Mouse (Mus musculus): ENCODE data around the gene Actn1.
A peak's percentile ranks its signal among the peaks of the same experiment; 100 is the strongest.

Gene Actn1

DNA sequence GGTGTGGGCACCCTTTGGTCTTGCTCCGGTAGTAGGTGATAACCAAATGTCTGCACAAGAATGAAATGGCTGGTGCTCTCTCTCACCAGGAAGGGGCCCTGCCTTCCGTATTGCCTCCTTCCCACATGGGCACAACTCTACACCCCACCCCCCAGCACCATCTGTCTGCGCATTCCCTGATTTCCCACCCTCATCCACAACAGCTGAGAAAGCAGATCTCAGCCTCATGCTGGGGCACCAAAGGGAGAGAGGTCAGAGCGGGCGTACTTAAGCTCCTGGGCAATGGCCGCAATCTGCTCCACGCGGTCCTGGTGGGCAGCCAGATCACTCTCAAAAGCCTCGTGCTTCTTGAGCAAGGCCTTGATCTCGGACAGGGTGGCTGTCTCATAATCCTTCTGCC lies 82.1 kb downstream of the Actn1 start:
- no peak for DNase-seq

DNA sequence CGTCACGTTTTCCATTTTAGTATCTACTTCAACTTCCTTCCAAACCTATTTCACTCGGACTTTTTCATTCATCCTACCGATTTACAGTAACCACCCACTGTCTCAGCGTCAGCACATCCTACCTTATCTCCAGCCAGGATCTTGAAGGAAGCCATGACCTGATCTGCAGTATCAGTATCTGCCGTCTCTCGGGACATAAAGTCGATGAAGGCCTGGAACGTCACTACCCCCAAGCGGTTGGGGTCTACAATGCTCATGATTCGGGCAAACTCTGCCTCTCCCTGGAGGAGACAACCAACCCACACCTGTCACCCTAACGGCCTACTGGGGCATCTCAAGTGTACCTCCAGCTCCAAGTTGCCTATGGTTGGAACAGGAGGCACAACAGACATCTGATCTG lies 91.4 kb downstream of the Actn1 start:
- DNase-seq: no peak

DNA sequence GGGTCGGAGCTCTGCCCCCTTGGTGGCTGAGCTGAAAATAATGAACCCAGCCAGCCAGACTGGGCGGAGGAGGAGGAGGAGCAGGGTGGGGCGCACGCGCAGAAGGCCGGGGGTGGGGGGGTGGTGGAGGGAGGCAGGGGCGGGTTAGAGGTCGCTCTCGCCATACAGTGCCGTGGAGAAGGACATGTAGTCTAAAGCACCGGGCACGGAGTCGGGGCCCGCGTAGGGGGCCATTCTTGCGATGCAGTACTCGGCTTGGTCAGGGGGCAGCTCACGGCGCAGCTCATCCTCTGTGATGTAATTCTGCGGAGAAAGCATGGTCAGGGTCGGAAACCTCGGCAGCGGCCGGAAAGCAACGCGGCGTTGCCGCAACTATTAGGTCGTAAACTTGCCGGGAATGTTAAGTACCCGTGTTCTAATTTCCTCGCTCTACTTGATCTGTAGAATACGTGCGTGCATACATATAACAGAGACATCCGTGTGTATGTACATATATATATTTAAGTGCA lies 91.9 kb downstream of the Actn1 start:
- peak; percentile 89 to 90 for DNase-seq

DNA sequence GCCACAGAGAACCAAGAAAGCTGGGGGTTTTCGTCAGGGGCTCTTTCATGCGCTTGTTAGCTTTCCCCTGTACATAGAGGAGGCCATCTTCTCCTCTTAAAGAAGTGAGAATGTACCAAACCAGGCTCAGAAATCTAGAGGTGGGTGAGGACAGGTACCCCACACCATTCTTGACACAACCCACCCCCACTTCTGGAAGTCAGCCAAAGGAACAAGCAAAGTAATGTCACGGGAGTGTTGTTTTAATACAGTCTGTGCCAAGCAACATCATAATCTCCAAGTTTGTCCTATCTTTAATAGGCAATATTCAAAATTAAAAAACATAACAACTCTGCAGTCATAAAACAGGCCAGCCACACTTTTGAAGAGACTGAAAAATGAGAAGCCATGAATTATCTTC lies 92.8 kb downstream of the Actn1 start:
- no peak for DNase-seq

DNA sequence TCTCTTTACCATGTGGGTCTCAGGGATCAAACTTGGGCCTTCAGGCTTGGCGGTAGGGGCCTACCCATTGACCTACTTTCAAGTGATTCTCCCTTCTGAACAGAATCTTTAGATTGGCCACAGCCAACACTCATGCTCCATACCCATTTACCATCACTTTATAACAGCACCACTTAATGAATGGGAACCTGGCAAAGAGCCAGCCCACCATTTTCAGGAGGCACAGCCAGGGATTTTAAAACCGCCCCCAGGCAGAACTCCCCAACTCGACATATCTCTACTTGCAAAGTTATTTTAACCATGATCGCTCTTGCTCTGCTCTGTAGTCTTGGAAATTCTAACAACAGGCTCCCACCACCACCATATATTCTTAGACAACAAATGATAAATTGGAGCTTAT lies 93.5 kb downstream of the Actn1 start:
- no peak for DNase-seq

DNA sequence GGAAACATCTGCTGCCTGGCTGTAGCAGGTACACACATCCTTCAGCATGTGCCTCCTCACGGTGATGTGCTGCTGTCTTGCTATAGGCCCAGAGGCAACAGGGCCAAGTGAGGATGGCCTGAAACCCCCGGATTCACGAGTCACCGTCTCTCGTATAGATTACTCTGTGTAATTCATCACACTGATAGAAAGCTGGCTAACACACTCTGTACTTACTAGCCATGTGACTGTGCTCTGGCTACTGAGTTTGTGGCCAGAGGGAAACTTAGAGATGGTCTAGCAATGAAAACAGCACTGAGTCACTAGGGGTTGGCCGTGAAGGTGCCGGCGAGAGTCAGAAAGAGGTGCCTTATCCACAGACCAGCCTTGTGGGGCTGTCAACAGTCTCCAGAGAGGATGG lies 95.6 kb downstream of the Actn1 start:
- DNase-seq: no peak

DNA sequence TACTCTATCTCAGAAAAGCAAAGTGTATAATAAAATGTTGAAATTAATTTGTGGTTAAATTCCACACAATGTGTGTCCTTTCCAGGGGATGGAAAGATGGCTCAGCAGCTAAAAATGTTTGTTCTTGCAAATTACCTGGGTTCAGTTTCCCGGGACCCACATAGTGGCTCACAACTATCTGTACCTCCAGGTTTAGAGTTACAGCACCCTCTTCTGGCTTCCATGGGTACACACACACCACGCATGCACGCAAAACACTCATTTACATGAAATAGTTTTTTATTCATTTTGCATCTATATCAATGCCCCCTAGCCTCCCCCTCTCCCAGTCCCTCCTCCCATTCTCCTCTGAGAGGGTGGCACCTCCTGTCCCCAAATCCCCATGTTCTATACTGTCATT lies 97.7 kb downstream of the Actn1 start:
- DNase-seq: no peak

DNA sequence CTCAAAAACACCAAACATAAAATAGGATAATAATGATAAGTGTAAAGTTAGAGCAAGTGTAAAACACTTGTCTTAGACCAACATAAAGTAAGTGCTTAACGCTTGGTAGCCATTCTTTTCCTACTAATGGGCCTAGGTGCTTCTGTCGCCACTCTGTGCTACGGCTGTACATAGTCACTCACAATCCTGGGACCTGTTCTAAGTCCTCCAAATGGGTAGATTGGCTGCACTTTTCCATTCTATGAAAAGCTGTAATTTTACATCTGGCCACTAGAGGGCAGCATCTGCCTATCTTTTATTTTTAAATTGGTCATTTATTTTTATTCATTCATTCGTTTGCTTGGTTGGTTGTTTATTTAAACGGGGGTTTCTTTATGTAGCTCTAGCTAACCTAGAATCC lies 102.5 kb downstream of the Actn1 start:
- no peak for DNase-seq

DNA sequence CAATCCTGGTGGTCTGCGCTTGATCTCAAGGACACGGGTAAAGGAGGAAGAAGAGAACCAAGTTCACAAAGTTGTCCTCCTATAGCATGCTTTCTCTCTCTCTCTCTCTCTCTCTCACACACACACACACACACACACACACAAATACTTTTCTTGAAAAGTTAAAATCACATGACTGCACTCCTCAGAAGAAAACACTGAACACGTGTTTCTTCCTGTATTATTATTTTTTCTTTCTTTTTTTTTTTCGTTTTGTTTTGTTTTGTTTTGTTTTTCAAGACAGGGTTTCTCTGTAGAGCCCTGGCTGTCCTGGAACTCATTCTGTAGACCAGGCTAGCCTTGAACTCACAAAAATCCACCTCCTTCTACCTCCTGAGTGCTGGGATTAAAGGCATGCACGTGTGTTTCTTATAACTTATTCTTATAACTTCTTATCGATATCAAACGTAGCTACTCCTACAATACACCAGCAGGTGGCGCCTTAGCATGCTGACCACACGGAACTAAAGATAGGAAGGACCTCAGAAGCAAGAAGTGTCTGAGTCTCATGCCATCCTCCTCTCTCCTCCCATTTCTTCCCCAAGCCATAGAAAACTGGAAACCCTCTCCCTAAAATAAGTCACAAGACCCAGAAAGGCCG lies 106.4 kb downstream of the Actn1 start:
- DNase-seq: peak in 1 of 2 experiments; percentile 71

DNA sequence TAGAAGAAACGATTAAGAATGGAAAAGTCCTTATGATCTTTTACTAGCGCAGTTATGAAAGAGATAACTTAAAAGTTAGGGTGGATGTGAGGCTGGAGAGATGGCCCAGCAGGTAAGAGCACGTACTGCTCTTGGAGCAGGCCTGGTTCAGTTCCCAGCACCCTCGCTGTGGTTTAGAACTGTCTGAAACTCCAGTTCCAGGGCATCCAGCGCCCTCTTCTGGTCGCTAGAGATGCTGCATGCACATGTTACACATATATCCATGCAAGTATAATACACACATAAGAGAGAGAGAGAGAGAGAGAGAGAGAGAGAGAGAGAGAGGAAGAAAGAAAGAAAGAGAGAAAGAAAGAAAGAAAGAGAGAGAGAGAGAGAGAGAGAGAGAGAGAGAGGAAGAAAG lies 107.1 kb downstream of the Actn1 start:
- no peak for DNase-seq

DNA sequence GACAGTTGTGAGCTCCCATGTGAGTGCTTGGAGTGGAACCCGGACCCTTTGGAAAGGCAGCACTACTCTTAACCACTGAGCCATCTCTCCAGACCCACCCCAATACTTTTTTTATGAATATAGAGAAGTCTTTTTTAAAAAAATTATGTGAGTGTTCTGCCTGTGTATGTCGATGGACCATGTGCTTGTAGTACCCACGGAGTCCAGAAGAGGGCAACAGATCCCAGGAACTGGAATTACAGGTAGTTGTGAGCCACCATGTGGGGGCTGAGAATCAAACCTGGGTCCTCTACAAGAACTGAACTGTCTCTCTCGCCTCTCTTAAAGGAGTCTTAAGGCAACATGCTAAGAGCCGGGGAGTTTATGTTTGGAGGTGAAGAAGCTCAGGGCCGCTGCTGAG lies 108.3 kb downstream of the Actn1 start:
- DNase-seq: no peak

DNA sequence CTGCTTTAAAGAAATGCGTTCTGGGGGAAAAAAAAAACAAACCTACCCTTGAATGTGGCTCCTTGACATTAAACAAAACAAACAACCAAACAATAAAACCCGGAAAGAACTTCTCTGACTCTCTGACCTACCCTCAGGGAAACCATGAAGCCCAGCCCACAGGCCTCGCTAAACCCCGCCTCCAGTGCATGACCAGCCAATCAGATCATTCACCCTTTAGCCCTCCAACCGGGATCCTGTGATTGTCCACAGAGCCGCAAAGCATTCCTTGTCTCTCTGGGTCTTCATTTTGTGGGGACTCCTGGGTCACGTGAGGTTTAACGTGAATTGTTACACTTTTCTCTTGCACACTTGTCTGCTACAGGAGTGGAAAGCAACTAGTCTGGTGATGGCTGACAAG lies 109.5 kb downstream of the Actn1 start:
- DNase-seq: peak; percentile 65 to 67

DNA sequence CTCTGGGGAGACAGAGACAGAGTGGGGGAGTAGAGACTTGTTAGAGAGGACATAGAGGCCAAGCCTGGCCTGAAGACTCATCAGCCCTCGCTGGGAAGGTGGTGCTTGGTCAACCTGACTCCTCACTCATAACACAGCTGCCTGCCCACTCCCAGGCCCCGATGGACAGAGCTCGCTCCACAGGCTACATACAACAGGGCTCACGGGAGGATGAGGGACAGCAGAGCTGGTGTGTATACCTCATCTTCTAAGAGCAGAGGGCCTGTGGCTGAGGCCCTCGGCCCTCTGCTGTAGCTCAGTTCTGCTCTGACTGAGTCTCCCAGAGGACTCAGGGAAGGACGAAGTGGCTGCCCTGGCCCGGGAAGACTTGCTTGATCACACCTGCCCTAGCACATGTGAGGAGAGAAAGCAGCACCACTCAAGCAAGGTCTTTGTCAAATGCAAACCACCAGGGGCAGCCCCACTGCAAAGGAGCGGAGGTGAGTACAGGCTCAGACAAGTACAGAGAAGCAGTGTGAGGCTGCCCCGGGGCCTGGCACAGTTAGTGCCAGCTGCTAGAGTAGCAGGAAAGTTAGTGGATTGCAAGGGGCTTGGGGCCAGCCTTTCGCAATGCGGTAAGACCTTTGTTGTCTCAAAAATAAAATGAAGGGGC lies 112.5 kb downstream of the Actn1 start:
- no peak for DNase-seq

DNA sequence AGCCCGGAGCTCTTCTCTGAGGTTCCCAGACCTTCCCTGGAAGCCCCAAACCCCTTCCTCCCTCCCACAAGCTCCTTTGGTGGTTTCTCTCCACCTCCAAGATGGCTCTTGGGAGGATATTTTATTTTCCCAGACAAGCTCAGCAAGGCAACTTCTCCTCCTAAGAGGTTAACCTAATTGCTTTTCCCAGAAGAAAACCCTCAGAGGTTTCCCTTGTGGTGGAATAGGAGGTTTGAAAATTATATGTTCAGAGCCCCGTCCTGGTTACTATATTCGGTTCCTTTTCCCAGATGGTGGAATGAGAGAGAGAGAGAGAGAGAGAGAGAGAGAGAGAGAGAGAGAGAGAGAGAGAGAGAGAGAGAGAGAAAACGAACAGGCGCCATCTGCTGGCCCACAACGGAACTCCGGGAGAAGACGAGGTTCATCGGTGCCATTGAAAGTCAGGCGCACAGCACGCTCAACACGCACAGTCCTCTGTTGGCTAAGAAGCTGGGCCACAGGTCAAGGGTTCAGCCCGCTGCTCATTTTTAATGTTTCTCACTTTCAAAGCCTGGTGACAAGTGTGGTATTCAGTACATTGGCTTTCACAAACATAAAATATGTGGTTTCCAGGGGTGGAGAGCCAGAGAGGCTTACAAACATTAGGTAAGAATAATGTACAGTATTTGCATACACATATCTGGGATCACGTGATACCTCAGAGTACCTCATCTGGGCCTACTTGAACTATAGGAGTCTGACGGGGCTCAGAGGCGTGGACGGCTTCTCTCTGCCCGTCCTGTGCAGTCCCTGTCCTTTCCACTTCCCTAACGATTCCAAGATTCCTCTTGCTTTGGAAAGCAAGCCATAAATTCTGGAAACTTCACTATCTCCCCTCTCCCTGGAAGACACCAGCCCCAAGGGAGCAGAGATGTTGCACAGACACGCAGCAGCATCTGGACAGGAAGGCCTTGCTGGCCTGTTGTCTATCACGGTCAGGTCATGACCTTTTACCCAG lies 113.6 kb downstream of the Actn1 start:
- DNase-seq: peak; percentile 79 to 81

DNA sequence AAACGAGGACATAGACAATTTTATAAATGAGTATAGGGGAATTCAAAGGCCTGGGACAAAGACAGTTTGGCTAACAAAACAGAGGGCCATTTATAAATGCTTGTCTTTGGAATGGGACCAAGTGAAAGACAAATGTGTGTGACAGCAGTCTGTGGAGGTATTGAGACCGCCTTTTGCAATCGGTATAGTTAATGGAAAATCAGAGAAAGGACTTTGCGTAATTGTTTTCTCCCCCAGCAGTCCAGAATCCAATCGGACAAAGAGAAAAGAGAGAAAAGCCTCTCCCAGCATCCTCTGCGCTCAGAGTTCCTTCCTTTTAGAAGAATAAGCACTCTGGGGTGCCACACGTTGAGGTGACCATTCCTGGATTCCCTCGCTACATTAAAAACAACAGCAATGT lies 114.8 kb downstream of the Actn1 start:
- no peak for DNase-seq

DNA sequence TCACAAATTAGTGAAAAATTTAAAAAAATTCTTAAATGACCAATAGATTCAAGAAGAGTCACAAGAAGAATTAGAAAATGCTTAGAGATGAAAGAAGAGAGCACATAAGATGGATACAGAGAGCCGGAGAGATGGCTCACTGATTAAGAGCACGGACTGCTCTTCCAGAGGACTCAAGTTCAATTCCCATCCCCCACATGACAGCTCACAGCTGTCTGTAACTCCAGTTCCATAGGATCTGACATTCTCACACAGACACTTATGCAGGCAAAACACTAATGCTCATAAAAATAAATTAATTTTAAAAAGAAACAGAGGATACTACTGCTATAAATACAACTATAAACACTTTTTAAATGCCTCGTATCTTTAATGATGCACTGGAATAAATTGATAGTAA lies 115.3 kb downstream of the Actn1 start:
- DNase-seq: no peak

DNA sequence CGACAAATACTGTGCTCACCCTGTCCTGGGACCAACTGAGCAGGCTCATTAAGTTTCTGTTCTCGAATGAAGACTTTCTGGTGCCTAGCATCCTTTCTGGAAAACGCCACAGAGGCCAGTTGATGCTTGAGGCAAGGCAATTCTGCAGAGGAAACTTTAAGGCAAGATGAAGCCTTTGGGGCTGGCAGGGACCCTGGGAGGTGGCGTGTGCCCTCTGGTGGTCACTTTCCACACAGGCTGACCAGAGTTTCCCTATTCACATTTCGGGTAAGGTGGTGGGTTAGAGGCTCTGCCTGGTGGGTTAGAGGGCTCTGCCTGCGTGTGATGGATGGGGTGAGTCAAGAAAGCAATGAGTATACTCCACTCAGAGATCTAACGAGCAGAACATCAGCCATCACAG lies 118.7 kb downstream of the Actn1 start:
- DNase-seq: peak; percentile 53 to 74

DNA sequence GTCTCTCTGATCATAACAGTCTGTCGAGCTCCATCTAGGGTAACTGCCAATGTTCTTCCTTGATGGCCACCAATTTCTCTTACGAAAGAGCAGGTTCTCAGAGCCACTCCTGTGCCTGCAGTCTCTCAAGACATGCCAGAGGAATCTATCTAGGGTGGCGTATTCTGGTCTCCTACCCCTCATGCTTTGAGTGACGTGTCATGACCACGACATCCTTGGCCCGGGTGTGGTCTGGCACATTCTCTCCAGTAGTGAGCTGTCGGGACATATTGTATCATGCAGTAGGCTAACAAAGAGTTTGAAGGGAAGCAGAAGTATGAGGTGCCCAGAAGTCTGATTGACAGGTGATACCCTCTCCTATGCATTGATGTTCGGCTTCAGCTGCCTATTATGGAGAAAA lies 119.2 kb downstream of the Actn1 start:
- DNase-seq: no peak

DNA sequence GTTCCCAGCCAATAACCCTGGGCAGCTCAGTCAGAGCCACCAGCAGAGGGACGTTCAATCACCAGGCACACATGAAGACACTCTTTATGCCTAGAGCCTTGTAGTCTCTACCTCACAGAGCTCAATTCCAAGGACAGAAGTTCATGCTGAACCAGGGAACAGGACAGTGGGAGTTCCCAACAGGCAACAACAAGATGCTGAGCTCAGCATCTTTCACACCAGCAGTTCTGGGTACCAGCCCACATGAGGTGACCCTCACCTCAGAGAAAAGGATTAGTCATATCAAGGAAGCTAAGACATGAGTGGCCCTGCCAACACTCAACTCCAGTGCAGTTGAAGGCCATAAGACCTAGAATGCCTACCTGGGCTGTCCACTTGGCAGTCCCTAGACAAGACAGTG lies 122.4 kb downstream of the Actn1 start:
- no peak for DNase-seq

DNA sequence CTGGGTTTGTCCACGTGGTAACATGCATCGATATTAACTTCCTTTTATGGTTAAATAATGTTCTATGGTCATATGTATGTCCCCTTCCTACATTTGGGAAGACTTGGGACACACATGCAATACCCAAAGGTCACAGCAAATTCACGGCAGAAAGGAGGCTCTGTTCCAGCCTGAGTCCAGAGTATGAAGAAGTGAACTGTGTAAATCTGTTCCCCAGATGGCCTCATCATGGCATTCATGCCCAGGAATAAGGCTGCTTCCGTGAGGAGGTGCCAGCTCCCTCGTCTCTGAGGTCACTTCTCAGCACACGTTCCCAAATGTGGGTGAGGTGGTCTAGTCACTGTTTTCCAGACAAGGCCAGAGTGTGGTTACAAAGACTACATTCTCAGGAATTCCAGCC lies 122.9 kb downstream of the Actn1 start:
- DNase-seq: no peak

DNA sequence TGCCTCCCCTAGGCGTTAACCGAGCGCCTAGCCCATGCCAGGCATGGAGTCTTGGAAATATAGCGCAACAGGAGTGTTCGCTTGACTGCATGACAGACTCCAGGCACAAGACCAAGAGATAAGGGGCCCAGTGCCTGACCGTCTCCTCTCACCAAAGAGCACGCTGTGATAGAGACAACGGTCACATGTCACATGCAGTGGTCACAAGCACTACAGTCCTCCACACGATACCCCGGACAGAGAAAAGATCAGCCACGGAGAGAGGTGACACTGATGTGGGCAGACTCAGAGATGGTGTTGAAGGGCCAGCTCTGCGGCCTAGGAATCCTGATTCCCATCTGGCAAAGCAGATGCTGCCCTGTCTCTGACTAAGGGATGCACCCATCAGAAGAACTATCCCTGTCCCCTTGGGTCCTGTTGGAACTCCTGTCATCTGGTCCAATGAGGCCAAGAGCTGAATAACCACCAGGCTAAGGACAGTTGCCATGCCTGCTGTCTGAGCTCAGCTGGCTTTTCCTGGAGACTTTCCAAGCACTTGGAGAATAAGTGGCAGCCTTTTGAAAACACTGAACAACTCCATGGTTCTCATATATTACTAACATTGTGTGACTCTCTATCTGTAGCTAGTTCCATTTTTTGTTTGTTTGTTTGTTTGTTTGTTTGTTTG lies 123.8 kb downstream of the Actn1 start:
- peak in 1 of 2 experiments; percentile 59 for DNase-seq

DNA sequence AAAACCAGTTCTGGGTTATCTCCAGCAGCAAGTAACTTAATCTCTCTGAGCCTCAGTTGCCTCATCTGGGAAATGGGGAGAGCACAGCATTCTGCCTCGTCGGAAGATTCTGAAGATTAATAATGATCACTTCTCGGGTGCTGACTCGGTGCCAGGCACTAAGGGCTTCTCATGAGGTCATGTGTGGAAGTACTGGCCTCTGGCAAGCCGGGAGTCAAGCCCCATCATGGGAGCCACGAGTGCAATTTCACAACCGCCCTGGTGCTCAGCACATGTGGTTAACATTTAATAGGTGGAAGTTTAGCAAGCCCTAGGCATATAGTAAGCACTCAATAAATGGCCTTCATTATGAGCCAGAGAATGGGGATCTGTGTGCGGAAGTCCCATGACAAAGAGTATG lies 125.0 kb downstream of the Actn1 start:
- DNase-seq: peak; percentile 65 to 79

DNA sequence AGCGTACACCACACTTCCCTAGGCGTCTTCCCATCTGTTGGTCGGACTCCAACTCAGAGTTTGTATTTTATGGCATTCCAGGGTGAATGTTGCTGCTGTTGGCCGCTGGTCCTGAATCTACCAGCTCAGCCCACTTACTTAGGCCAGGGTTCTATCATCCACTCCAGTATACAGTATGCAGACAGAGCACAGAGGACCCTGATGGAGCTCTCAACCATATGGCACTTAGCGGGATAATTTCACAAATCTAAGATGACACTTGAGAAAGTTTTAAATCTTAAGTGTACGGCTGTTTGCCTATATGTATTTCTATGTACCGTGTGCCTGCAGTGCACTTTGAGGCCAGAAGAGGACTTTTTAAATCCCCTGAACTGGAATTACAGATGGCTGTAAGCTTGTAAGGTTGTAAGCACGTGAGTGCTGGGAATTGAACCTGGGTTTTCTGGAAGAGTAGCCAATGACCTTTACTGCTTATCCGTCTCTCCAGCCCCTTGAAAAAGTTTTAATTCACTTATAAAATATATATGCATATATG lies 127.1 kb downstream of the Actn1 start:
- DNase-seq: no peak
